Mouse (Mus musculus) colon, adult 2 months (tissue): ENCODE data around the gene Gm20809. TPM values are rescaled to one million over a fixed set of nuclear protein-coding genes. Genes with fewer than 3 reads are reported as not detected.

Experiments
- polyA plus RNA-seq: library from polyadenylated mRNA; depleted of rRNA; stranded (reverse); fragments of >200 nt; gene quantifications from 2 replicates; pipeline ENCODE4 v1.2.3, GENCODE M21; 2012; rRNA removed

Gene Gm20809
- not detected in 2 replicates for polyA plus RNA-seq

GRCm38 (mm10) chrY:24454757-24455156 lies at the start of gene Gm20809:
TSS of gene Gm20809 (plus strand) at chrY:24455057.

